Mouse (Mus musculus) T-helper 17 cell (primary cell): ENCODE data around the gene Erp44.

ENCODE experiments used
- in situ Hi-C, 2 experiments: fragments of 300-600 bp; cut with MboI, MseI; formaldehyde crosslinking; loops; 1 replicate in 1 of 2; 2 replicates in 1 of 2; pipeline ENCODE4 v1.15.1; 2025; ENCODE audit warnings: high pct_unique_total_duplicates in 2 of 2

The Erp44 gene

DNA sequence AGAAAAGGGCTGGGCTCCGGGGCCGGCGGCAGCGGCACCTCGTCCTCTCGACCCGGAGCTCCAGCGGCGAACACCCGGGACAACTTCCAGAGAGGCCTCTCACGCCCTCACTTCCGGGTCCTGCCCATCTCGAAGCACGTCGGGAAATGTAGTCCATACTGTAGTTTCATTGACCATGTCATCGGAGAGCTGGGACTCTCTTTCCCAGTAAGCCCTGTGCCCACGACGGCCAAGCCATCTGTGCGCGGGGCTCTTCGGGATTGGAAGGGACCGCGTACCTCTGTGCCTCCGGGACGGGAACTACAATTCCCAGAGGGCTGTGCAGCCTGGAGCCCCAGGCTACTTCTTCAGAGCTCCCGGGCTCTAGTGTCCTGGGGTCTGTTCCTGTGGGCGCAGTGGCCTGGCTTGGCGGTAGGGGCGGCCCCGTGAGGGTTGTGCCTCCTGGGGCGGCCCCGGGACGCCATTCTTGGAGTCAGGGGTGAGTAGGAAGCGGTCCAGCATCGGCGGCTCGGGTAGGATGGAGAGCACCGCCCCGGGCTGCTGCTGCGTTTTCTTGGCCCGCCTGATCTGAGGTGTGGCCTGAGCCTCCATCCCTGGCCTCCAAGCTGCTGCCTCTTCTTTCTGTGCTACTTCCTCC, at the start of gene Erp44, which contains the start of gene Invs:
Erp44 (minus strand) TSS at position 61 of the 637 bp plus-strand sequence.
Invs (plus strand) TSS at position 263 of the 637 bp plus-strand sequence.
- in situ Hi-C loops = loop anchor here in 1 of 2 experiments (10.0 to 25.0 kb wide), 3 partner anchors 235 to 1358 kb away; partner anchors contain the start of genes Nr4a3 and Rnf20

DNA sequence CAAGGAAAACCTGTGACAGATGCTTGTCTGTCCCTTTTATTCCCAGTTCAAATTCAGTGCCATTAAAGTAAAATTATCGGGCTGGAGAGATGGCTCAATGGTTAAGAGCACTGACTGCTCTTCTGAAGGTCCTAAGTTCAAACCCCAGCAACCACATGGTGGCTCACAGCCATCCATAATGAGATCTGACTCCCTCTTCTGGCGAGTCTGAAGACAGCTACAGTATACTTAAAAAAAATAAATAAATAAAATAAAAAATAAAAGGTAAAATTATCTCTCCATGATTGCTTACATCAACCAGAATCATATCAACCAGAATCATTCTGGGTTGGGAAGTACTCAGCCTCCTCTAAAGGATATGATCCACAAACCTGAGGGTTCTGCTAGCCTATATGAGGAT, 48.7 kb upstream of the Erp44 start:
- in situ Hi-C loops = no loop called here

DNA sequence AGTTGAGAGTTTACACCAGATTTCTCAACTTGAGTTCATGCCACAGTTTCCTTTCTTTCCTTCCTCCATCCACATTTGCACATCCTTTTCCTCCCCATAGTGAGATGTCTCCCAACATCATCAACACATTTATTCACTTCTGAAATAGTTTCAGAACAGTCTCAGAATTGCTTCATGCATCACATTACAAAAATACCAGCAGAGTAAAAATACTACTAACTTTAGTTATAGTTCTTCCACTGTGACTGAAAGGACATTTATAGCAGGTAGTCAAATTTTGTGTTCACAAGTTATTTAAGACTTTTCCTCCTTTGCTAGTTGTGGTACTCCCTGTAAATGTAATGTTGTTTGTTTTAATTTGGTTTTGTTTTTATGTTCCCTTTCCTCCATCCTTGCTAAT, 47.8 kb upstream of the Erp44 start:
- in situ Hi-C loops = no loop called here

DNA sequence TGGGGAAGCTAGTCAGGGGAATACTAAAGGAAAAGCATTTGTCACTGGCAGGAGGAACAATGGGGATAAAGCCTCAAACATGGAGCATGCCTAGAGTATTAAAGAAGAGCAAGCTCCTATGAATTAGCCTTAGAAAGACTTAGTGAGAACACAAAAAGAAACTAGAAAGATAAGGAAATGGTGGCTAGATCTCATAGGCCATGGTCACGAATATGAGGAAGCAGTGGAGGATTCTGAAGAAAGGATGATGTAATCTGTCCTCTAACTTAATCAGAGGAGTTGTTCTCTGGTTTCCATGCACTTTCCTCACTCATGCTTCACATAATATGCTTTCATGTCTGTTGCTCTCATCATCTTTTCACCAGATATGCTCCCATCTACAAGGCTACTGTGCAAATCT, 42.7 kb upstream of the Erp44 start:
- in situ Hi-C loops = no loop called here

DNA sequence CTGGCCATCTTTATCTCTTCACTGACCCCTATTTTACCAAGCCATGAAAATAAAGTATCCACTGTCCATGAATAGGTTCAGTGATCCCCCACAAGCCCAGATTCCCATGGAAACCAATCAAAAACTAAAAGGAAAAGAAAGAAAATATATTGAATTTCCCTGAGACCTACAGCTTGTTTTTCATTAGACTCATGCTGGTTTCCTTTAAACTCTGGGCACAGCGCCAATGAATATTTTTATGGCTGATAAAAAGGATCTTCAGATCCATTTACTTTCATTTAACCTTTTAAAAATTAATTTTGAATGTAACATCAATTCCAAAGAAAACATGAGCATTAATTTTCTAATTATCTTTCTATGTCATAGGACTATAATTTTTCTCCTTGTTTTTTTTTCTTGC, 41.9 kb upstream of the Erp44 start:
- in situ Hi-C loops = no loop called here

DNA sequence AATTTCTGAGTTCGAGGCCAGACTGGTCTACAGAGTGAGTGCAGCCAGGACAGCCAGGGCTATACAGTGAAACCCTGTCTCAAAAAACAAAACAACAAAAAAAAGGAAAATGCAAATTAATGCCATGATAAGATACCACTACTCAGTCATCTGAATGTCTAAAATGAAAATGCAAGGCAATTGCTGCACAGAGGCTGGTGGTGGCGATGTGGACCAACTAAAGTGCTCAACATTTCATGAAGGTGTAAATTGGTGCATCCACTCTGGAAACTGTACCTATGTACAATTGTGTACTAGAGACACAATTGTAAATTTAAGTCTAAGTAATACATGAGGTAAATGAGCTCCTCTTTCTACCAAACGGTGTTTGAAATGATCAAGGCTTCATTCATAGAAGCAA, 36.7 kb upstream of the Erp44 start:
- in situ Hi-C loops = no loop called here

DNA sequence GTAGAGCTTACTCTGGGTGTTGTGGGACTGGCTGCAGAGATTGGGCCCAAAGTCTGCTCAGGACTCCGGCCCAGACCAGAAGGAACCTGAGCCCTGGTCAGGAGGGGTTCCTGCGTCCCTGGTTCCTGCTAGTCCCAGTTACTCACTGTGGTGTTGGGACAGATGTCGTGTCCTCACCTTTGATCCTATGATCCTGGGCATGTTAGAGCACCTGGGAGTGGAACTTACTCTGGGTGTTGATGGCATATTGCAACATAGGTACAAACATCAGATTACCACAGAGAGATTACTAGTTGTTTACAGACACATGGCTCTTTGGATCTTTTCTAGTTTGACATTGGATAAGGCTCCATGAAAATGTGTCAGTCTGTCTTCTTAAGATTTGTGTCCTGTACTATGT, 35.5 kb upstream of the Erp44 start:
- in situ Hi-C loops = no loop called here

DNA sequence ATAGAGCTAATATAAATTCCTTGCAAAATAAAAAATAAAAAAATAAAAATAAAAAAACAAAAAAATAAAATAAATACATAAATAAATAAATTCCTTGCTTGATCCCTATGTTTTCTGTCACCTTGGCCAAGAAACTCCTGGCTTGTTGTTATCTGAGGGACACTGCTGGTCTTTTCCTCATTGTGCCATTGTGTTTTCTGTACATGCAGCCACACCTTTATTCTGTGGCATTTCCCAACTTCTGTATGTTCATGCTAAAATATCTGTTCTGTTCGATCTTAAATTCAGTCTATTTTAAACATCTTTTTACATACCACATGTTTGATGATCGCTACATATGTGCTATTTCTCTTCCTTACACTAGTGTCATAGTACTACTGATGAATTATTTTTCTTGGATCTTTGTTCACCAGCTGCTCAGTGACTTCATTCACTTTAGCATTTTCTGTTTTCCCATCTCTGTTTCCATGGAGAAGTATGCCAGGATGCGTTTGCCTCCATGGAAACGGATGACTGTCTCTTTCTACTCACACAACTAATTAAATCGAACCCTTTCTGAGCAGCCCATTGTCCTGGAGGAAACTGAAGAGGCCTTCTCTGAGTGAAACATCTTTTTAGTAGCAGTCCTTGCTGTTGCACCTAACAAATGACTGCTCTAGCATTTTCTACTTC, 7.9 kb upstream of the Erp44 start:
- in situ Hi-C loops = loop anchor here in 1 of 2 experiments (10.0 to 25.0 kb wide), 2 partner anchors 642 to 1350 kb away; partner anchors contain the start of gene Rnf20

DNA sequence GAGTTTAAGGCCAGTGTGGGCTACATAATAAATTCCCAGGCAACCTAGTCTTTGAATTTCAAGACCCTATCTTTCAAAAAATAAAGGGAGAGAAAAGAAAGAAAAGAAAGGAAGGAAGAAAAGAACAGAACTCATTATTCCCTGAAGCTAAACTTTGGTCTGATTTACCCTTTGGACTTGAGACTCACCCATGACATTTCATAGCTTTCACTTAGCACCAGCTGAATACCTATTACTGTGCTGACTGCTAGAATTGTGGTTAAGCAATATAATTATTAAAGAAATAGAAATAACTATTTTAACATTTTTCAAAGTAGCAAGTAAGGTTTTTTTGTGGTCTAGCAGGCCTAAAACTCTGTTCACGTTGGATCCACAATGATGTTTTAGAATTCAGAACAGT, 1.8 kb upstream of the Erp44 start:
- in situ Hi-C loops = loop anchor here in 1 of 2 experiments (10.0 to 25.0 kb wide), 2 partner anchors 636 to 1356 kb away; partner anchors contain the start of gene Rnf20

DNA sequence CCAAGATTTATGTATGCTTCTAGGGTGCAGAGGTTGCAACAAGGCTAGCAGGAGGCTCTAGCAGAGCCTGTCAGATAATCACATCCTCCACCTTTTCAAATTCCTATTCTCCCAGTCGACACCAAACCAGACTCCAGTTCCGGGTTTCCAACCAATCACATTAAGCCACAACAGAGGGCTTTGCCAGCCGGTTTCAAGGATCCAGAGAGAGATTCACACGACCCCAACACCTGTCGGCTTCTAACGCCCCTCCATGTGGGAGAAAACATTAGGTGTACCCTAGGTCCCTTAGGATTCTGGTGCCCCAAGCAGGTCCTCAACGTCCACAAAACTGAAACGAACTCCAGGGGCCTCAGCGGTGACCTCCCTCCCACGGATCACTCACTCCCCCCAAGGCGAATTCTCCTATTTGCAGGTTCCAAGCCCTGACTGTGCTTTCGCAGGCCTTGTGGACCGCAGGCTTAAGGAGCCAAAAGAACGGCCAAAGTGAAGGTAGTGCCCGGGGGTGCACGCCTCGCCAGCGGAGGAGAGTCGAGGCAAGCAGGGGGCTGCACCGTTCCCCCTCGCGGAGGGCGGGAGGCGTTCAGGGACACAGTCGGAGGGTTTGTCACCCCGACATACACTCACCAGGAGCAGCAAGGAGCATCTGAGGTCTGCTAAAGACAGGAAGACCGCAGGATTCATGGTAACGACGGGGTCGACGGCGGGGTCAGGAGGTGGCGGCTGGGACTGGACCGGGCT, 431 bp downstream of the Erp44 start:
- in situ Hi-C loops = loop anchor here in 1 of 2 experiments (10.0 to 25.0 kb wide), 2 partner anchors 234 to 1358 kb away; partner anchors contain the start of genes Nr4a3 and Rnf20

DNA sequence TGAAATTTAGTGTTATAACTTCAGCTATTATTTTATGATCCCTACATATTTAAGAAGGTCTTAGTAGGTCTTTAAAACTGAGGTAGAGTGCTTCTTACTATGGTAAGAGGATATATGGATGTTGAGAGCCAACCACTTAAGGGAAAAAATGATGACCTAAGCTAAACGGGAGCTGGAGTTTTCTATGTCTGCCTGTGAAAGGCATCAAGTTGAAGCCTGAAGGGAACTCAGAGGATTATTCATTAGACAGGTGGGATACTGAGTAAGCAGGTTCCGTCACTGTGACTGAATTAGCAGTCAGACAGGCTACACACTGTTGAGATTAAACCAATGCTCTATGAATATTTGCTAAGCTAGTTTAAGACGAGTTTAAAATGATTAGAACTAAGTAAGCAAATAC, 2.3 kb downstream of the Erp44 start:
- in situ Hi-C loops = loop anchor here in 1 of 2 experiments (10.0 to 25.0 kb wide), 2 partner anchors 232 to 1360 kb away; partner anchors contain the start of genes Nr4a3 and Rnf20

DNA sequence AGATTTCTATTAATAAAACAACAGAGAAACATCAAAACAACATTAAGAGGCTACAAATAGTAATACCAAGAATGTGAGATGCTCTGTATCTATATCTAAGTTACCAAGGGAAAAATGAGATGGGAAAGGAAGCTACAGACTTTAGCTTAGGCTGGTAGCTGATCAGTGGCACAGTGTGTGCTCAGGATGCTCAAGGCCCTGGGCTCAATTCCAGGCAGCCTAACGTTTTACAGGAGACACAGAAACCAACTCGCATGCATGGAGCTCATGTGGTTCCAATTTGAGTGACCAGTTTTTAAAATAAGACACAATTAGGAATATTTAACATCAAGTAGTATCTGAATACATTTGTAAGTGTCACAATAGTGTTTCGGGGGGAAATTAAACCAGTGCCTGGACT, 3.6 kb downstream of the Erp44 start:
- in situ Hi-C loops = loop anchor here in 1 of 2 experiments (10.0 to 25.0 kb wide), 2 partner anchors 231 to 1362 kb away; partner anchors contain the start of genes Nr4a3 and Rnf20

DNA sequence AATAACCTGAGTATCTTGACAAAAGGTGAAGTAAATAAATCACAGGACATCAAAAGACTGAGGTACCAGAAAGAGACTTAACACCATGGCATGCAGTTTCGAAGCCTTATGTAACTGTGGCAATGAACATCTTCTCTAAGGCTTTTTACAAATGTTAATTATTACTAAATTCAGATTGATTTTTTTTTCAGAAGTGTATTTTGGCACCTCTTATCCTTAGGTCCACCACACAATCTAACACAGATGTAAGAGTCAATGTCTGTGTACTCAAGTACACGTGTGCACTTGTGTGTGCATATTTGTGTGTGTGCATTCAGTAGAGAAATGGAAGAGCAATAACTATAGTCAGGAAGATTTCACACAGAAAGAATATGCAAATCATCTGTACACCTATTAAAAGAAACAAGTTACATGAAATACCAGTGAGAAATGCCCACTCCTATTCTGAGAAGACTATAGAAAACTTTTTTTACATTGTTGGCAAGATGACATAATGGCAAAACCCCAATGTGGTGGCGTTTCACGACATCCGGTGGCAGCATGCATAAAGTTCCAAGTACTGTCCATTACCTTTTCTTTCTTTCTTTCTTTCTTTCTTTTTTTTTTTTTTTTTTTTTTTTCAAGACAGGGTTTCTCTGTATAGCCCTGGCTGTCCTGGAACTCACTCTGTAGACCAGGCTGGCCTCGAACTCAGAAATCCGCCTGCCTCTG, 6.1 kb downstream of the Erp44 start:
- in situ Hi-C loops = loop anchor here in 1 of 2 experiments (10.0 kb wide), 1 partner anchor 228 kb away; the partner anchor contains the start of gene Nr4a3

DNA sequence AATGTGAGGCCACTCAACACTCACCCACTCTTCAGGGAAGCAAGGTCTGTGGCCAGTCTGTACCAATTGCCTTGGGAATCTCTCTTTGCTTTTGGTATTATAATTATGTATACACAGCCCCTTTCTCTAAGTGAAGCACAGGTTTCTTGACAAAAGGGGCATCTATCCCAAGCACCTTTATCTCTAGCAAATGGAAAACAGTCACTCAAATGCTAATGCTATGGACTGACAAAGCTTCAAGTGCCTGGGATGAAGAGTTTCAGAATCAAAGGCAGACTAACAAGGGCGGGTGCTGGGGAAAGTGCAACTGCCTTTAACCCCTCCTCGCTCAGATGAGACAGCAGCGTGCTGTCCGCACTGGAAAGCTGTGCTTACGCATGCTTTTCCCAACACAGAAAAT, 7.5 kb downstream of the Erp44 start:
- in situ Hi-C loops = loop anchor here in 1 of 2 experiments (10.0 kb wide), 1 partner anchor 227 kb away; the partner anchor contains the start of gene Nr4a3

DNA sequence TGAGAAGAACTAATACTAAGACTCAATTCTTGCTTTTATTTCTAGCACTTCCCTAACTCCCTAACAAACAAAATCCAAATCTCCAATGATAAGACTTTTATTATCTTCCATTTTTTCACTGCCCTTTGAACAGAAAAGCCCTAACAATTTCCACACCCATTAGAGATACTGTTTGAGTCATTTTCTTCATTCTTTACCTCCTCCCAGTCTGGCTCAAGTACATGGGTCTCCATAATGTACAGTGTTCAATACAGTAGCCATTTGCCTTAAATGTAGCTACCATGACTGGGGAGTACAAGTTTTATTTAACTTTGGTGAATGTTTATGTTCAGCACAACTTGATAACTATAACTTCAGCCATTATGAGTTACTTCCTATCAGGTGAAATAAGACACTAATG, 8.8 kb downstream of the Erp44 start:
- in situ Hi-C loops = loop anchor here in 1 of 2 experiments (10.0 kb wide), 1 partner anchor 226 kb away; the partner anchor contains the start of gene Nr4a3

DNA sequence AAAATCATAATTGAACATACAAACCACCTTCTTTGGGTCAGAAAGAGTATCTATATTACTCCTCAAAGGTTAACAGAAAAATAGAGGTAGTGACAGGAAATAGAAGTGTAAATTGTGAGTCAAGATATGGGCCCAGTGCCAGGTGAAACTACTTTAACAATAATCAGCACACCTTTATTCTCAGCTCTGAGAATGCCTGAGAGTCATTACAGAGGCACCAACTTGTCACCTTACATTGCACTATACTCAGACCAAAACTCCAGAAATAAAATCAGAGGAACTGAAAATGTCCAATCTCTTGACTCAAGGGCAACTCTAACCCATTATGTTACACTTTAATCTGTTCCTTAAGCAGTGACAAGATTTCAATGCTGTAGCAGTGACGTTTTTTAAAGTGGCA, 11.2 kb downstream of the Erp44 start:
- in situ Hi-C loops = no loop called here

DNA sequence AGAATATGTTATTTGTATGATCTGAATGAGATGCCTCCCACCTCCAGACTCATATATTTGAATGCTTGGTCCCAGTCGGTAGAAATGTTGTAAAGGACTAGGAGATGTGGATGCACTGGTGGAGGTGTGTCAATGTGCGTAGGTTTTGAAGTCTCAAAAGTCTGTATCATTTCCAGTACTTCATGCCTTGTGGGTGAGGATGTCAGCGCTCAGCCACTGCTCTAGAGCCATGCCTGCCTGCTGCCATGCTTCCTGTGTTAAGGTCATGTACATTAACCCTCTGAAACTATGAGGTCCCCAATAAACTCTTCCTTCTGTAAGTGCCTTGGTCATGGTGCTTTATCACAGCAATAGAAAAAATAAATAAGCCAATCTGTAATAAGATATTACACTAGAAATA, 11.7 kb downstream of the Erp44 start:
- in situ Hi-C loops = no loop called here

DNA sequence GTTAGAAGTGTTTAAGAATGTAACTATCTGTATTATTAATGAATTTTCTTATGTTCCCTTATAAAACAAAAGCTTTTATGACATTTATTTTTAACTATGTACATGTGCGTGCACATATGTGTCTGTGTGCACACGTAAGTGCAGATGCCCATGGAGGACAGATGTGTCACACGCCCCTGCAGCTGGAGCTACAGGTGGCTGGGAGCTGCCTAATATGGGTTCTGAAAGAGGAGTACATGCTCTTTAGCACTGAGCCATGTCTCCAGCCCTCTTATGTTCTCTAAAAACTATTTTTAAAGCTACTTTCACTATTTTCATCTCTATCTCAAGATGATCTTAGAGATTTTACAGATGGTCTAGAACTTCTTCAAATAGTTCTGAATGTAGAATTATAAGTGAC, 21.3 kb downstream of the Erp44 start:
- in situ Hi-C loops = loop anchor here in 1 of 2 experiments (5.0 kb wide), 1 partner anchor 36 kb away; no protein-coding TSS in a partner anchor

DNA sequence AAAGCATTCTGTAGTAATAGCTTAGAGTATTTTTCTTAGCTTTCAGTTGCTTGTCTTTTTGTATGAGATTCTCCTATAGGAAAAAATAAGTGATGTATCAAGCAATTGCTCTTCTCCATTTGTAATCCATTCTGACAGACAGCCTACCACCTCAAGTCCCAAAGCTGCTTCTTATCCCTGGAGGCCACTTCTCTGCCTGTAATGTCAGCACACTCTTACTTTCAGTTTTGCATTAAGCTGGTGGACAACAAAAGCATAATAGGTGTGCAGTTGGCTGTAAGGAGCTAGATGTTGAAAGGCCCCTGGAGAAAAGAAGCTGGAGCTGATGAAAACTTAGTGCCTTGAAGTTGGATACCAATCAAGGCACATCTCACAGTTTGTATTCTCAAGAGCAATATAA, 26.1 kb downstream of the Erp44 start:
- in situ Hi-C loops = no loop called here

DNA sequence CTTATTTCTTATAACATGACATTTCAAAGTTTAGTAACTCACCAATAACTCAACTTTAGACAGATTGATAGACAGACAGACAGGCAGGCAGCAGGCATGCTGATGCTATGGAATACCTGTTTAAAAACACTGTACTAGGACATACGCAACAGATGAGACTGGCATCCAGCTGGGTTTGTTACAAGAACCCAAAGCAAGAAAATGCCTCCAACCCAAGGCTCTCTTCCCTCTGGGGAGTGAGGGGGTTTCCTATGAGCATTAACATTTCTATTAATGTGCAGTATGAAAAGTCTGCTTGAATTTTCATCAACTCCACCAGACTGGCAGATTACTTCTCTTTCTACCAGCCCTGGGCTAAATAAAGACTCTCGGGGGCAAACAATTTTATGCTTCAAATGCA, 35.1 kb downstream of the Erp44 start:
- in situ Hi-C loops = no loop called here

DNA sequence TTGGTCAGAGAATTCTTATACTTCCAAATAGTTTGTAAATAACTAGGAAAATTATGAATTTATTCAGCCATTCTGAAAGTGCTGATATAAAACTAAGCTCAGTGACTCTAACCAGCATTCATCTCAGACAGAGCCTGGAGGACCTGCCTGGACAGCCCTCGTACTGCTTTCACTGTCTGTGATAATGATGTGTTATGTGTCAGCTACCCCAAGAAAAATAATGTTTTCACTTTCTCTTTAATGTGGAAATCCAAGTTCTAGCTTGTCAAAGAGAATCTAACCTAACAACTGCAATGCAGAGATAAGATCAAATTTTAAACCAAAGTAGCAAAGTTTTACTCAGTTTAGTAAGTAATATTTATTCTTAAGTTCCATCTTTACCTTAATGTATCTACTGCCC, 35.6 kb downstream of the Erp44 start:
- in situ Hi-C loops = no loop called here
